In the genomic region with DNA sequence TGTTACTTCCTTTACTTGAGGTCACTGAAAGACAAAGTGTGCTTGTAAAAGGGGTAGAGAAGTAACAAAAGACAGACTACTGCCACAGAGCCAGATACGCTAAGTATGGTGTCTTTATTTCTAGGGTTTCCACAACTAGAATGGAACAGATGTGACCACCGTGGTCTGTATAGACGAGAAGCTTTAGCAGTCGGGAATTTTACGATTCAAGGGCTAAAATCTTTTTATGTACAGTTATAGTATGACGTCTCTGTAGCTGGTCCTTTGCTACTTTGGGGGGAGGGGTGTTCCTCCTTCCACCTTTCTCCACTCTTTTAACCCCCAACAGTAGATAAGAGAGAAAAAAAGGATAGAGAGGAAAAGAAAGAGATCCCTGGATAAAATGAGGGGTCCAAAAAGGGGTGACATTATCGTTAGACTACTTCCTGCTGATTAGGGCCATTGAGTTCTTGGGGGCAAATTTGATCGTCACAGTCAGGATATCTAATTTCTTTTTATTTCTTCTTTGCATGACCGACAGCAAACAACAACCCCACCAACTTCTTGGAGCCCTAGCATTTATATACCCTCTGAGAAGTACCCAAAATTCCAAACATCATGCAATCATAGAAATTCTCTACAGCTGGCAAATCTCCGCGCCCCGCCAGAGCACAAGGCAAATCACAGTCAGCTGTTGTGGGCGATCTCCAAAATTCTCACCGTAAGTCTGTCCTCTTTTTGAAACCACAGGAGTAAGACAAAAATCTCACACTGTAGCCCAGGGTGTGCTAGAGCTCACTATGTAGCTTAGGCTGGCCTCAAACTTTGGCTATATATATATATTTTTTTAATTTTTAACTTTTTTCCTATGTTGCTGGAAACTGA, we compare ENCODE assay signal across 9 mouse cellular contexts. TPM values are rescaled to one million over a fixed set of nuclear protein-coding genes. Genes with fewer than 3 reads are reported as not detected.
DNase-seq lines count a peak whose midpoint lies in the region; ATAC-seq and TF ChIP-seq lines count a peak whose summit lies in the region.
"Had no signal": no experiment of that assay in that cellular context is flagged by ENCODE, and none has a peak within 500 bp of the region (broad histone marks: within the 10 kb centered on the region; RNA-seq: fewer than 3 reads in every experiment).

No protein-coding gene starts in this region.

- H3K79me2 ChIP-seq in myocyte (ENCODE audit: control insufficient read depth, insufficient read depth), result no peaks in the 10 kb centered on the region

- no peaks in the 10 kb centered on the region for H3K27me3 ChIP-seq in liver, embryonic 11.5 days (replicated peaks; ENCODE audit: control insufficient read depth, insufficient read depth, low read length)
- no peaks in the 10 kb centered on the region for H3K27me3 ChIP-seq in intestine, embryonic 14.5 days (replicated peaks; ENCODE audit: control insufficient read depth, insufficient read depth, low read length)
- H3K27me3 ChIP-seq in myocyte (ENCODE audit: control insufficient read depth, insufficient read depth, insufficient read length), result no peaks in the 10 kb centered on the region

- peak overlapping the region; percentile 53 for H3K27ac ChIP-seq in liver, embryonic 11.5 days (ENCODE audit: low read depth, low read length)
- peak overlapping the region; percentile 78; the same call in 1 of the 2 replicates for H3K27ac ChIP-seq in intestine, embryonic 14.5 days (ENCODE audit: low read depth)
- H3K27ac ChIP-seq: hindbrain, embryonic 14.5 days had no signal

- peak overlapping the region; percentile 49 for H3K4me3 ChIP-seq in liver, embryonic 11.5 days (ENCODE audit: low read depth, low read length)
- H3K4me3 ChIP-seq in intestine, embryonic 14.5 days (ENCODE audit: low read depth, low read length), result no peak overlapping the region
- H3K4me3 ChIP-seq in myocyte, result peak overlapping the region; percentile 10

- H3ac ChIP-seq in myocyte (ENCODE audit: control insufficient read depth, insufficient read length), result no peak overlapping the region

- no peak overlapping the region for H3K9ac ChIP-seq in liver, embryonic 11.5 days (ENCODE audit: low read depth, low read length)
- no peak overlapping the region for H3K9ac ChIP-seq in intestine, embryonic 14.5 days (ENCODE audit: low read length)

- no peaks in the 10 kb centered on the region for H3K9me3 ChIP-seq in liver, embryonic 11.5 days (ENCODE audit: control insufficient read depth, low read length)
- no peaks in the 10 kb centered on the region for H3K9me3 ChIP-seq in intestine, embryonic 14.5 days (ENCODE audit: control insufficient read depth, low read length)

- no peaks in the 10 kb centered on the region for H3K36me3 ChIP-seq in liver, embryonic 11.5 days (ENCODE audit: control insufficient read depth, insufficient read depth, low read length)
- H3K36me3 ChIP-seq in intestine, embryonic 14.5 days (ENCODE audit: control insufficient read depth, insufficient read depth, low read length), result no peaks in the 10 kb centered on the region
- no peaks in the 10 kb centered on the region for H3K36me3 ChIP-seq in myocyte (ENCODE audit: control insufficient read depth, insufficient read depth)

- peaks cover 5% of the 10 kb centered on the region for H3K4me1 ChIP-seq in liver, embryonic 11.5 days (replicated peaks; ENCODE audit: control insufficient read depth, insufficient read depth, low read length)
- H3K4me1 ChIP-seq in intestine, embryonic 14.5 days (replicated peaks; ENCODE audit: control insufficient read depth, insufficient read depth, low read length), result peaks cover 8% of the 10 kb centered on the region

- no peak for TF ChIP-seq POLR2A in myocyte (IDR thresholded peaks at IDR 0.05; ENCODE audit: insufficient read length, low read depth)

- 55% methylated on average over 14 of the region's 14 CpGs for WGBS in liver, embryonic 11.5 days
- 69% methylated on average over 14 of the region's 14 CpGs for WGBS in intestine, embryonic 14.5 days

- peak overlapping the region; percentile 82 for H3K4me2 ChIP-seq in liver, embryonic 11.5 days
- peak overlapping the region; percentile 66 for H3K4me2 ChIP-seq in intestine, embryonic 14.5 days (ENCODE audit: low read length)
- peak overlapping the region; percentile 91 for H3K4me2 ChIP-seq in myocyte (ENCODE audit: low read depth)

- no peak for DNase-seq in liver, embryonic 11.5 days (ENCODE audit: low spot score)
- DNase-seq in liver, result no peak
- DNase-seq in MEL-GATA-1-ER (ENCODE audit: extremely low read depth, low read depth), result peak; percentile 56
- DNase-seq in intestine, embryonic 14.5 days (ENCODE audit: low spot score), result no peak
- DNase-seq in adrenal gland, adult (ENCODE audit: inconsistent age in 2 of 2, low spot score in 1 of 2), result no peak
- DNase-seq in retina, postnatal 1 day, result no peak
- DNase-seq: cerebellum, adult 8-10 months had no signal

- ATAC-seq in liver, embryonic 11.5 days (replicated peaks; ENCODE audit: low FRiP score), result no peak
- ATAC-seq in intestine, embryonic 14.5 days (replicated peaks; ENCODE audit: low FRiP score, low TSS enrichment, low read depth), result no peak

TF ChIP-seq in myocyte, 11 proteins besides CTCF, POLR2A, EP300 and RAD21:
- TF ChIP-seq CEBPB (IDR thresholded peaks at IDR 0.05; ENCODE audit: insufficient read depth, poor library complexity, severe bottlenecking) (peak; percentile 38; the same call in 1 of the 2 replicates), TCF12 (IDR thresholded peaks at IDR 0.05; ENCODE audit: insufficient read depth, poor library complexity, severe bottlenecking) (no peak), POLR2AphosphoS2 (IDR thresholded peaks at IDR 0.05; ENCODE audit: insufficient read length, low read depth) (no peak), MYOD1 (IDR thresholded peaks at IDR 0.05; ENCODE audit: control insufficient read depth in 1 of 3, insufficient read length in 2 of 3, low read depth in 2 of 3) (peak; percentile 49 to 81 (median 51)), REST (IDR thresholded peaks at IDR 0.05; ENCODE audit: insufficient read depth, insufficient read length) (no peak), MYOG (IDR thresholded peaks at IDR 0.05; ENCODE audit: control insufficient read depth in 1 of 3, insufficient read depth in 1 of 3, insufficient read length in 2 of 3, low read depth in 2 of 3) (peak in 2 of 3 experiments; percentile 49 to 78), TCF3 (IDR thresholded peaks at IDR 0.05; ENCODE audit: insufficient read length, low read depth) (no peak)

RNA-seq across cellular contexts. Expression of a gene that starts 0.8 kb away (rescaled TPM):
- 279 and 298 TPM in 2 replicates for polyA plus RNA-seq in liver, embryonic 11.5 days (2014; fragmentation: Nextera tagmentation; extraction: Ambion mirVana)
- 276 and 279 TPM in 2 replicates for polyA plus RNA-seq in intestine, embryonic 14.5 days (2014; fragmentation: Nextera tagmentation; extraction: Ambion mirVana)
- polyA plus RNA-seq in myocyte (2012; fragmentation: generic; extraction: Trizol), result 138 TPM
